19 mouse cellular contexts compared by ENCODE assay signal in the genomic region with DNA sequence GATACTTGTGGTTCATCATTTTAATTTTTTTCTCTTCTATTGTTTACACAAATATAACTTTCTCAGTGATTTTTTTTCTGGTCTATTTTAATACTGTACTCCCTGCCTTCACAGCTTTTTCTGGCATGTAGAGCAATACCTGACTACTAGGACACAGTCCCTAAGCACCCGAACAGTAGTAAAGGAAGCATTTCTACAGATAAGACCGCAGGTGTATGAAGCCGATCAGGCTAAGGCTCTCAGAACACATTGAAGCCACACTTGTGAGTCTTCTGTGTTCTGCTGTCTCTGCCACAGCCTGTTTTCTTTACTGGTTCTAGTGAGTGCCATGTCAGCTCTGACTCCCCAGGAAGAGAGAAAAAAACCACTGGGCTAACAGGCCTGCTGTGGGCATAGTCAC.
A peak's percentile ranks its signal among the peaks of the same experiment; 100 is the strongest.
DNase-seq lines count a peak whose midpoint lies in the region; ATAC-seq and TF ChIP-seq lines count a peak whose summit lies in the region.
"Had no signal": no experiment of that assay in that cellular context is flagged by ENCODE, and none has a peak within 500 bp of the region (broad histone marks: within the 10 kb centered on the region; RNA-seq: fewer than 3 reads in every experiment).

No protein-coding gene starts in this region.

- WGBS in liver, embryonic 11.5 days, result 60% methylated on average over 3 of the region's 3 CpGs
- WGBS in liver, postnatal 0 days (ENCODE audit: insufficient replicate concordance), result 61% methylated on average over 3 of the region's 3 CpGs
- WGBS in midbrain, embryonic 16.5 days, result 96% methylated on average over 3 of the region's 3 CpGs
- WGBS in midbrain, embryonic 13.5 days, result 93% methylated on average over 3 of the region's 3 CpGs

- H3K9me3 ChIP-seq in liver, embryonic 11.5 days (ENCODE audit: control insufficient read depth, low read length), result no peaks in the 10 kb centered on the region
- no peaks in the 10 kb centered on the region for H3K9me3 ChIP-seq in liver, postnatal 0 days (ENCODE audit: low read length)
- no peaks in the 10 kb centered on the region for H3K9me3 ChIP-seq in midbrain, embryonic 16.5 days (replicated peaks; ENCODE audit: control insufficient read depth, low read length, poor library complexity, severe bottlenecking)
- H3K9me3 ChIP-seq in midbrain, embryonic 13.5 days, result no peaks in the 10 kb centered on the region
- H3K9me3 ChIP-seq: embryonic facial prominence, embryonic 10.5 days; heart, embryonic 15.5 days; hindbrain, embryonic 15.5 days had no signal

- H3K4me2 ChIP-seq in liver, embryonic 11.5 days, result no peak overlapping the region
- H3K4me2 ChIP-seq in liver, postnatal 0 days (ENCODE audit: low read depth, low read length), result no peak overlapping the region
- H3K4me2 ChIP-seq in midbrain, embryonic 16.5 days (ENCODE audit: low read length), result no peak overlapping the region
- H3K4me2 ChIP-seq in midbrain, embryonic 13.5 days (replicated peaks), result no peak overlapping the region
- H3K4me2 ChIP-seq: heart, embryonic 11.5 days; heart, embryonic 15.5 days had no signal

- no peak for TF ChIP-seq CTCF in liver, postnatal 0 days (IDR thresholded peaks at IDR 0.05; ENCODE audit: low read depth)

- H3K27ac ChIP-seq in liver, embryonic 11.5 days (ENCODE audit: low read depth, low read length), result no peak overlapping the region
- no peak overlapping the region for H3K27ac ChIP-seq in liver, postnatal 0 days (ENCODE audit: low read depth)
- peak overlapping the region; percentile 91; the same call in 1 of the 2 replicates for H3K27ac ChIP-seq in midbrain, embryonic 16.5 days (ENCODE audit: low read length)
- H3K27ac ChIP-seq in midbrain, embryonic 13.5 days, result no peak overlapping the region
- H3K27ac ChIP-seq: embryonic facial prominence, embryonic 10.5 days; heart, embryonic 15.5 days had no signal

- no peak for TF ChIP-seq EP300 in liver, postnatal 0 days (IDR thresholded peaks at IDR 0.05; ENCODE audit: low read depth)

- intact Hi-C loops in gastrocnemius, postnatal 36 days (cut with DNase I), result no loop called here

- H3K36me3 ChIP-seq in liver, embryonic 11.5 days (ENCODE audit: control insufficient read depth, insufficient read depth, low read length), result no peaks in the 10 kb centered on the region
- no peaks in the 10 kb centered on the region for H3K36me3 ChIP-seq in liver, postnatal 0 days (replicated peaks; ENCODE audit: insufficient read depth, low read length)
- H3K36me3 ChIP-seq in midbrain, embryonic 16.5 days (ENCODE audit: control insufficient read depth, insufficient read depth, low read length), result no peaks in the 10 kb centered on the region
- H3K36me3 ChIP-seq in midbrain, embryonic 13.5 days, result no peaks in the 10 kb centered on the region
- H3K36me3 ChIP-seq: embryonic facial prominence, embryonic 10.5 days; heart, embryonic 15.5 days; hindbrain, embryonic 15.5 days had no signal

- ATAC-seq in liver, embryonic 11.5 days (replicated peaks; ENCODE audit: low FRiP score), result 0 out of 2 replicates have a peak, but pooled peaks have one; percentile 63
- ATAC-seq in liver, postnatal 0 days, result no peak
- ATAC-seq in midbrain, embryonic 16.5 days, result no peak
- ATAC-seq in midbrain, embryonic 13.5 days, result no peak

- no peak overlapping the region for H3K9ac ChIP-seq in liver, embryonic 11.5 days (ENCODE audit: low read depth, low read length)
- no peak overlapping the region for H3K9ac ChIP-seq in liver, postnatal 0 days (replicated peaks)
- H3K9ac ChIP-seq in midbrain, embryonic 16.5 days (ENCODE audit: low read depth, low read length), result no peak overlapping the region
- no peak overlapping the region for H3K9ac ChIP-seq in midbrain, embryonic 13.5 days (replicated peaks)
- H3K9ac ChIP-seq: heart, embryonic 15.5 days; hindbrain, embryonic 15.5 days had no signal

- H3K4me1 ChIP-seq in liver, embryonic 11.5 days (replicated peaks; ENCODE audit: control insufficient read depth, insufficient read depth, low read length), result peaks cover 7% of the 10 kb centered on the region; the same call in 1 of the 2 replicates
- peaks cover 15% of the 10 kb centered on the region for H3K4me1 ChIP-seq in liver, postnatal 0 days (ENCODE audit: insufficient read depth)
- H3K4me1 ChIP-seq in midbrain, embryonic 16.5 days (ENCODE audit: control insufficient read depth, insufficient read depth, low read length), result peaks cover 24% of the 10 kb centered on the region
- H3K4me1 ChIP-seq in midbrain, embryonic 13.5 days (replicated peaks), result peaks cover 26% of the 10 kb centered on the region
- H3K4me1 ChIP-seq: embryonic facial prominence, embryonic 10.5 days had no signal

- peak; percentile 34 for DNase-seq in heart, adult 11 months
- DNase-seq in heart, adult 8-10 months (ENCODE audit: low spot score), result no peak
- DNase-seq in liver, embryonic 11.5 days (ENCODE audit: low spot score), result no peak
- DNase-seq in liver, postnatal 0 days, result no peak
- DNase-seq in c-Kit-positive CD71-positive TER-119-positive erythroid progenitor cells, embryonic 14.5 days (ENCODE audit: low spot score), result peak; percentile 19
- no peak for DNase-seq in gastrocnemius, postnatal 36 days
- DNase-seq: adrenal gland, adult 2 months; adrenal gland, postnatal 25 days; cerebellum, adult 2 months; cerebellum, postnatal 10 days; gastrocnemius, postnatal 25 days; heart, adult 18-20 months; heart, postnatal 14 days had no signal

- H3K27me3 ChIP-seq in liver, embryonic 11.5 days (replicated peaks; ENCODE audit: control insufficient read depth, insufficient read depth, low read length), result no peaks in the 10 kb centered on the region
- H3K27me3 ChIP-seq in liver, postnatal 0 days (ENCODE audit: insufficient read depth, low read length), result no peaks in the 10 kb centered on the region
- no peaks in the 10 kb centered on the region for H3K27me3 ChIP-seq in midbrain, embryonic 16.5 days (ENCODE audit: control insufficient read depth, insufficient read depth, low read depth, low read length)
- no peaks in the 10 kb centered on the region for H3K27me3 ChIP-seq in midbrain, embryonic 13.5 days
- H3K27me3 ChIP-seq: heart, embryonic 15.5 days; hindbrain, embryonic 15.5 days had no signal

- no peak overlapping the region for H3K4me3 ChIP-seq in liver, embryonic 11.5 days (ENCODE audit: low read depth, low read length)
- no peak overlapping the region for H3K4me3 ChIP-seq in liver, postnatal 0 days (ENCODE audit: low read depth, low read length)
- H3K4me3 ChIP-seq in midbrain, embryonic 16.5 days (ENCODE audit: low read depth, low read length), result no peak overlapping the region
- H3K4me3 ChIP-seq in midbrain, embryonic 13.5 days (replicated peaks), result no peak overlapping the region
- H3K4me3 ChIP-seq: embryonic facial prominence, embryonic 10.5 days; heart, embryonic 15.5 days; hindbrain, embryonic 15.5 days had no signal

Comparison
In these comparisons a context has a peak if more than half of its experiments do, and no peak if none do; other contexts are left out.
1. DNase-seq: peak in heart, adult 11 months (single experiment) and c-Kit-positive CD71-positive TER-119-positive erythroid progenitor cells, embryonic 14.5 days (single experiment); none in heart, adult 8-10 months (single experiment), liver, embryonic 11.5 days (single experiment), liver, postnatal 0 days (single experiment) and gastrocnemius, postnatal 36 days (0 of 2).